Mouse (Mus musculus) limb, embryonic 14.5 days (tissue): ENCODE results near the gene Cyp2w1. TPM values are rescaled to one million over a fixed set of nuclear protein-coding genes. Genes with fewer than 3 reads are reported as not detected.

Experiments
- ATAC-seq: fragments of 200-750 bp; cut with Nextera tagmentation; 2 replicates; pipeline ENCODE4 v1.8.0; 2017; ENCODE audit warnings: low read depth, moderate number of reproducible peaks, moderate TSS enrichment; ENCODE audit not compliant: low FRiP score
- DNase-seq: peaks from one replicate; pipeline ENCODE4 v3.0.0-alpha.2; 2015; ENCODE audit warnings: low spot score
- H3K27ac ChIP-seq: fragments of 300-500 bp; sonication (generic); replicated peaks from 2 replicates; pipeline ENCODE4 v1.5.1; 2014; ENCODE audit warnings: low read depth, mild to moderate bottlenecking, low read length, moderate library complexity, mixed read lengths
- H3K27me3 ChIP-seq: fragments of 300-500 bp; sonication (generic); 2 replicates; pipeline ENCODE4 v1.6.1; 2014; ENCODE audit warnings: low read length, mixed read lengths; ENCODE audit not compliant: control insufficient read depth, insufficient read depth
- H3K36me3 ChIP-seq: fragments of 300-500 bp; sonication (generic); 2 replicates; pipeline ENCODE4 v1.6.1; 2014; ENCODE audit warnings: mild to moderate bottlenecking, low read length, moderate library complexity, mixed read lengths; ENCODE audit not compliant: control insufficient read depth, insufficient read depth
- H3K4me1 ChIP-seq: fragments of 300-500 bp; sonication (generic); 2 replicates; pipeline ENCODE4 v1.6.1; 2014; ENCODE audit warnings: antibody characterized with exemption, low read length, mixed read lengths; ENCODE audit not compliant: control insufficient read depth, insufficient read depth
- H3K4me2 ChIP-seq: fragments of 300-500 bp; sonication (generic); replicated peaks from 2 replicates; pipeline ENCODE4 v1.6.1; 2014; ENCODE audit warnings: low read depth, mild to moderate bottlenecking, low read length, moderate library complexity; ENCODE audit not compliant: severe bottlenecking
- H3K4me3 ChIP-seq: fragments of 300-500 bp; sonication (generic); replicated peaks from 2 replicates; pipeline ENCODE4 v1.5.1; 2014; ENCODE audit warnings: low read length
- H3K9ac ChIP-seq: fragments of 300-500 bp; sonication (generic); 2 replicates; pipeline ENCODE4 v1.6.1; 2014; ENCODE audit warnings: mild to moderate bottlenecking, low read depth, low read length, moderate library complexity; ENCODE audit not compliant: severe bottlenecking
- H3K9me3 ChIP-seq: fragments of 300-500 bp; sonication (generic); 2 replicates; pipeline ENCODE4 v1.6.1; 2016; ENCODE audit warnings: low read length; ENCODE audit not compliant: control insufficient read depth
- POLR2A ChIP-seq: fragments of 200-500 bp; IDR thresholded peaks from 2 replicates; pipeline ENCODE4 v1.8.0; 2012; ENCODE audit warnings: inconsistent platforms, mild to moderate bottlenecking, moderate library complexity, borderline replicate concordance; ENCODE audit not compliant: insufficient read depth, insufficient read length; ENCODE audit errors: extremely low read depth
- WGBS: fragments of 180-500 bp; shearing (Covaris S2); extraction: QIAGEN DNeasy Blood & Tissue Kit; methylation state at CpG from one replicate; pipeline ENCODE4 v1.1.7; 2014; 5-methylcytosine and 5-hydroxymethylcytosine counted together
- polyA plus RNA-seq, 2 experiments: library from polyadenylated mRNA; depleted of rRNA in 1 of 2; stranded (reverse) in 1 of 2; unstranded in 1 of 2; fragments of >200 nt; fragmentation: Nextera tagmentation in 1 of 2; extraction: Ambion mirVana in 1 of 2; gene quantifications; 2 replicates each; pipeline versions ENCODE4 v1.2.1 to v1.2.3; 2012 to 2014

The Cyp2w1 gene
- polyA plus RNA-seq, 2 experiments, result 19.6 to 29.3 TPM

DNA sequence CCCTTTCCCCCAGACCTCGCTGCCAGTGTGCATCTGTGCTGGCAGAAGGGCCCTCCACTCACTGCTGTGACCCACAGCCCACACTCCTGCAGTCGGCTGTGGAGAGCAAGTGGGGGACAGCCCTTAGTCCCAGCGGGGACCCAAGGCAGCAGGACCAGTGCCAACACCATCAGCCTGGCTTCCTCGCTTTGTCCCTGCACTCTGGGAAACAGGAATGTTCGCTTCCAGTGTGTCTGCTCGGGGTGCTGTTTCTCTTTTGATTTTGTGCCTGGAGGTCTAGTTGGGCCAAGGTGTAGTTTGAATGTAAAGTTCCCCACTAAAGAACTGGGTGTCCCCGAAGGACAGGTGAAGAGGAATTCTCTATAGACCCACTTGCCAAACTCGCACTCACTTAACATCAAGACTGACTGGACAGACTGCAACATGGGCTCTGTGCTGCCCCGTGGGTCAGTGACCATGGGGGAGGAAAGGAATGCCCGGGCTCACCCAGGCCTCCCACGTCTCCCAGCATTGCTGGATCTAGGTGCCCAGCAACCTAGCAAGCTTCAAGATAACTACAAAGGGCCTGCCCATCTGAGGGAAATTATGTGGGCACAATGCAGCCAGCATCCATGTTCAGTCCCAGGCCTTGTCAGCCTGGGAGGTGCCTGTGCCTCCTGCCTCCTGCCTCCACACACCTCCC, 39.0 kb downstream of the Cyp2w1 start:
- no peak for TF ChIP-seq POLR2A
- Histone ChIP-seq H3K4me2 (no peak overlapping the region), H3K27me3 (no peaks in the 10 kb centered on the region), H3K4me3 (no peak overlapping the region), H3K9me3 (no peaks in the 10 kb centered on the region), H3K36me3 (peaks cover 3% of the 10 kb centered on the region; the same call in 1 of the 2 replicates), H3K27ac (no peak overlapping the region), H3K9ac (no peak overlapping the region), H3K4me1 (peaks cover 30% of the 10 kb centered on the region)
- ATAC-seq, result no peak
- no peak for DNase-seq
- 78% methylated on average over 11 of the region's 11 CpGs for WGBS

DNA sequence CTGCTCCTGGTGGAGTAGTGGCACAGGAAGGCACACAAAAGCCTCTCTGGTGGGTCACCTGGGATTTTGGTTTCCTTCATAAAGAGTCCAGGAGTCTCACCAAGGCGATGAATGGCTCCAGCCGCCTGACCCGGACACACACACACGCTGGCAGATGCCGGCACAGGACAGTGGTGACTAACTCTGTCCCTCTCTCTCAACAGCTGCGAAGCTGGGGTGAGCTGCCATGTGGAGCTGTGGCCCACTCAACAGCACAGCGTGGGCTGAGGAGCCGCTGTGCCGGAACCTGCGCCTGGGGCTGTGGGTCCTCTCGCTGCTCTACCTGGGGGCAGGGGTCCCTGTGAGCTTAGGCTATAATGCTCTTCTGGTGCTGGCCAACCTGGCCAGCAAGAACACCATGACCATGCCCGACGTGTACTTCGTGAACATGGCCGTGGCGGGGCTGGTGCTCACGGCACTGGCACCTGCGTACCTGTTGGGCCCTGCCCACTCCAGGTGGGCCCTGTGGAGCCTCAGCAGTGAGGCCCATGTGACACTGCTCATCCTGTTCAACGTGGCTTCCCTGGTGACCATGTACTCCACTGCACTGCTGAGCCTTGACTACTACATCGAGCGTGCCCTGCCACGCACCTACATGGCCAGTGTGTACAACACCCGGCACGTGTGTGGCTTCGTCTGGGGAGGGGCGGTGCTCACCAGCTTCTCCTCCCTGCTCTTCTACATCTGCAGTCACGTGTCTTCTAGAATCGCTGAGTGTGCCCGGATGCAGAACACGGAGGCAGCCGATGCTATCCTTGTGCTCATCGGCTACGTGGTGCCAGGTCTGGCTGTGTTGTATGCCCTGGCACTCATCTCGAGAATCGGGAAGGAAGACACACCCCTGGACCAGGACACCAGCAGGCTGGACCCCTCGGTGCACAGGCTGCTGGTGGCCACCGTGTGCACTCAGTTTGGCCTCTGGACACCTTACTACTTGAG, 40.1 kb downstream of the Cyp2w1 start:
- Histone ChIP-seq H3K4me1 (peaks cover 27% of the 10 kb centered on the region), H3K9ac (no peak overlapping the region), H3K36me3 (peaks cover 3% of the 10 kb centered on the region; the same call in 1 of the 2 replicates), H3K4me2 (no peak overlapping the region), H3K27me3 (no peaks in the 10 kb centered on the region), H3K9me3 (no peaks in the 10 kb centered on the region), H3K4me3 (no peak overlapping the region), H3K27ac (no peak overlapping the region)
- no peak for DNase-seq
- no peak for ATAC-seq
- TF ChIP-seq POLR2A, result no peak
- 93% methylated on average over 32 of the region's 37 CpGs for WGBS

DNA sequence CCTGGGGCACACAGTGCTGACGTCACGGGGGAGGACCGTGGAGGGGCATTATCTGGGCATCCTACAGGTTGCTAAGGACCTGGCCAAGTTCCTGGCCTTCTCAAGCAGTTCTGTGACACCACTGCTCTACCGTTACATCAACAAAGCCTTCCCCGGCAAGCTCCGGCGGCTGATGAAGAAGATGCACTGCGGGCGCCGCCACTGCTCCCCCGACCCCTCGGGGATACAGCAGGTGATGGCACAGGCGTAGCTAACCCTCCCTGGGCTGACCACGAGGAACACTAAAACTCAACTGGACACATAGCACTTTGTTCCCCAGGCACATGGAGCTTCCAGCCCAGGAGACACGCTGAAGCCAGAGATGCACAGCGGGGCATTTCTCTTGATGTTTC, 40.8 kb downstream of the Cyp2w1 start:
- Histone ChIP-seq H3K9ac (no peak overlapping the region), H3K4me3 (no peak overlapping the region), H3K27me3 (no peaks in the 10 kb centered on the region), H3K9me3 (no peaks in the 10 kb centered on the region), H3K4me2 (no peak overlapping the region), H3K4me1 (peaks cover 22% of the 10 kb centered on the region), H3K36me3 (peaks cover 3% of the 10 kb centered on the region; the same call in 1 of the 2 replicates), H3K27ac (no peak overlapping the region)
- ATAC-seq (no peak), DNase-seq (no peak)
- no peak for TF ChIP-seq POLR2A
- WGBS, result 92% methylated on average over 16 of the region's 16 CpGs

DNA sequence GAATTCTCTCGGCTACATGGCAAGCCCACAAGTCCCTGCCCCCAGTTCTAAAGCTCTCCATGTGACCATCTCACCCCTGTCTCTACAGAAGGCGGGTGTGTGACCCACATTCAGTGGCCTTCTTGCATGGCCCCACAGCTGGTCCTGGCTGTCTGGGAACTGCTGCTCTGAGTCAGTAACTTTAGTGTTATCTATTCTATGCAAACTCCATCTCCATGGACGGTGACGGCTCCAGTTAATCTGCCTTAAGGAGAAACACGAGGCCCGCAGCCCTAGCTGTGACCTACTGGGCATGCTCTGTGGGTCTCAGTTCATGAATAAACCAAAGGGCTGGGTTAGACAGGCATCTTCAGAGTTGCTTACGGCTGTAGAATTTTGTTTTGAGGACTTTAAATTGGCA, 42.0 kb downstream of the Cyp2w1 start:
- TF ChIP-seq POLR2A, result no peak
- H3K36me3 ChIP-seq, result peaks cover 3% of the 10 kb centered on the region; the same call in 1 of the 2 replicates
- no peak overlapping the region for H3K4me3 ChIP-seq
- peaks cover 15% of the 10 kb centered on the region for H3K4me1 ChIP-seq
- H3K9me3 ChIP-seq, result no peaks in the 10 kb centered on the region
- DNase-seq (no peak), ATAC-seq (no peak)
- H3K9ac ChIP-seq, result no peak overlapping the region
- H3K27me3 ChIP-seq, result no peaks in the 10 kb centered on the region
- no peak overlapping the region for H3K27ac ChIP-seq
- no peak overlapping the region for H3K4me2 ChIP-seq
- 50% methylated on average over 7 of the region's 7 CpGs for WGBS

DNA sequence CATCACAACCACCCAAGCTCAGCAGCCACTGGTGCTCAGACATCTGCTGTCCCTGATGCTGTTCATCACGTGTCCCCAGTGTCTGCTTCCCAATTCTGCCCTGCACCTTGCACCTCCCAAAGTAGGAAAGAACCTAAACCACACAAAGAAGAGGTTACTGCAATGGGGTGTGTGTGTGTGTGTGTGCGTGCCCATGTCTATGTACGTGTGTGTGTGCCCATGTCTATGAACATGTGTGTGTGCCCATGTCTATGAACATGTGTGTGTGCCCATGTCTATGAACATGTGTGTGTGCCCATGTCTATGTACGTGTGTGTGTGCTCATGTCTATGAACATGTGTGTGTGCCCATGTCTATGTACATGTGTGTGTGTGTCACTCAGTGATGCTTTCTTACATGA, 43.1 kb downstream of the Cyp2w1 start:
- Histone ChIP-seq H3K4me2 (no peak overlapping the region), H3K27me3 (no peaks in the 10 kb centered on the region), H3K4me1 (peaks cover 9% of the 10 kb centered on the region; the same call in 1 of the 2 replicates), H3K9ac (no peak overlapping the region), H3K36me3 (peaks cover 3% of the 10 kb centered on the region; the same call in 1 of the 2 replicates), H3K27ac (no peak overlapping the region), H3K4me3 (no peak overlapping the region), H3K9me3 (no peaks in the 10 kb centered on the region)
- 95% methylated on average over 4 of the region's 4 CpGs for WGBS
- no peak for DNase-seq
- no peak for TF ChIP-seq POLR2A
- ATAC-seq, result no peak
